8 mouse cellular contexts compared by ENCODE assay signal in genomic region chr10:40141864-40142523, GRCm38 (mm10). TPM values are rescaled to one million over a fixed set of nuclear protein-coding genes. Genes with fewer than 3 reads are reported as not detected.
DNase-seq lines count a peak whose midpoint lies in the region; ATAC-seq and TF ChIP-seq lines count a peak whose summit lies in the region.

Slc16a10 (minus strand) TSS chr10:40142258.

- peaks cover 16% of the 10 kb centered on the region for H3K4me1 ChIP-seq in hindbrain, embryonic 10.5 days (replicated peaks)
- H3K4me1 ChIP-seq in lung, embryonic 15.5 days = peaks cover 6% of the 10 kb centered on the region
- peaks cover 7% of the 10 kb centered on the region for H3K4me1 ChIP-seq in olfactory bulb, adult 2 months (ENCODE audit: control insufficient read depth, insufficient read depth, low read length)

- peak within 1 kb of the TSS; percentile 98 for H3K4me2 ChIP-seq in lung, embryonic 15.5 days

- H3K27ac ChIP-seq in hindbrain, embryonic 10.5 days = peak within 1 kb of the TSS; percentile 89
- no peak within 1 kb of the TSS for H3K27ac ChIP-seq in lung, embryonic 15.5 days
- H3K27ac ChIP-seq in olfactory bulb, adult 2 months (ENCODE audit: insufficient read depth, low read depth, low read length) = no peak within 1 kb of the TSS

- ATAC-seq in lung, embryonic 15.5 days (ENCODE audit: borderline replicate concordance, extremely low read depth, low FRiP score, low TSS enrichment) = peak; percentile 99

- peaks cover 20% of the 10 kb centered on the region for H3K27me3 ChIP-seq in hindbrain, embryonic 10.5 days (ENCODE audit: insufficient read depth, poor library complexity, severe bottlenecking)
- H3K27me3 ChIP-seq in lung, embryonic 15.5 days = peaks cover 29% of the 10 kb centered on the region

- no peak for TF ChIP-seq CTCF in olfactory bulb, adult 2 months (IDR thresholded peaks at IDR 0.05; ENCODE audit: insufficient read depth, low read depth, low read length)

- H3K36me3 ChIP-seq in hindbrain, embryonic 10.5 days = no peaks in the 10 kb centered on the region
- H3K36me3 ChIP-seq in lung, embryonic 15.5 days = no peaks in the 10 kb centered on the region

- H3K9ac ChIP-seq in lung, embryonic 15.5 days = peak within 1 kb of the TSS; percentile 56

- peak within 1 kb of the TSS; percentile 79 for H3K4me3 ChIP-seq in hindbrain, embryonic 10.5 days
- peak within 1 kb of the TSS; percentile 60 for H3K4me3 ChIP-seq in lung, embryonic 15.5 days
- H3K4me3 ChIP-seq in olfactory bulb, adult 2 months (ENCODE audit: insufficient read depth, low read depth, low read length) = peak within 1 kb of the TSS; percentile 73

- H3K9me3 ChIP-seq in hindbrain, embryonic 10.5 days = no peaks in the 10 kb centered on the region
- H3K9me3 ChIP-seq in lung, embryonic 15.5 days = no peaks in the 10 kb centered on the region

- no peak for TF ChIP-seq POLR2A in olfactory bulb, adult 2 months (IDR thresholded peaks at IDR 0.05; ENCODE audit: insufficient read depth, low read depth, low read length)

- under 1% methylated on average over 76 of the region's 76 CpGs for WGBS in hindbrain, embryonic 10.5 days
- under 1% methylated on average over 66 of the region's 76 CpGs for WGBS in lung, embryonic 15.5 days
- WGBS in olfactory bulb, adult 2 months = 1% methylated on average over 56 of the region's 76 CpGs

- peak; percentile 96 for DNase-seq in Muller cell, postnatal 12 days (ENCODE audit: inconsistent ontology term)
- peak; percentile 98 for DNase-seq in cerebellum, adult 9-11 months
- peak; percentile 87 to 92 for DNase-seq in frontal cortex, adult 2 months (ENCODE audit: extremely low spot score in 1 of 2, low spot score in 1 of 2)
- peak; percentile 92 for DNase-seq in hindbrain, embryonic 10.5 days (ENCODE audit: low spot score)
- DNase-seq in layer of hippocampus, adult 9-10 months (ENCODE audit: low spot score) = peak; percentile 70
- DNase-seq in thymus, adult 18-20 months = peak; percentile 96

RNA-seq across cellular contexts. Expression of gene Slc16a10, which starts in this region (rescaled TPM):
- 2.6 and 3.0 TPM in 2 replicates for polyA plus RNA-seq in frontal cortex, adult 2 months (2012; rRNA removed)
- 8.7 and 10.3 TPM in 2 replicates for polyA plus RNA-seq in hindbrain, embryonic 10.5 days (2016; fragmentation: Nextera tagmentation; extraction: Ambion mirVana)
- polyA plus RNA-seq in lung, embryonic 15.5 days (2015; fragmentation: Nextera tagmentation; extraction: Ambion mirVana) = 5.1 and 6.8 TPM in 2 replicates
- not detected in 2 replicates for polyA plus RNA-seq in olfactory bulb, adult 2 months (2012; ENCODE audit: insufficient read depth, insufficient read length, low replicate concordance, missing spikeins)
